Mouse (Mus musculus): Measurements from ENCODE around the gene Hpca. TPM values are rescaled to one million over a fixed set of nuclear protein-coding genes. Genes with fewer than 3 reads are reported as not detected.

Hpca gene
- polyA plus RNA-seq, 1 experiment: 1.5 TPM

GRCm38 (mm10) chr4:129143509-129143908 lies 21.7 kb upstream of the Hpca start:
- H3K36me3 ChIP-seq (ENCODE audit: control insufficient read depth, insufficient read depth, low read length, poor library complexity, severe bottlenecking): no peaks in the 10 kb centered on the region

DNA sequence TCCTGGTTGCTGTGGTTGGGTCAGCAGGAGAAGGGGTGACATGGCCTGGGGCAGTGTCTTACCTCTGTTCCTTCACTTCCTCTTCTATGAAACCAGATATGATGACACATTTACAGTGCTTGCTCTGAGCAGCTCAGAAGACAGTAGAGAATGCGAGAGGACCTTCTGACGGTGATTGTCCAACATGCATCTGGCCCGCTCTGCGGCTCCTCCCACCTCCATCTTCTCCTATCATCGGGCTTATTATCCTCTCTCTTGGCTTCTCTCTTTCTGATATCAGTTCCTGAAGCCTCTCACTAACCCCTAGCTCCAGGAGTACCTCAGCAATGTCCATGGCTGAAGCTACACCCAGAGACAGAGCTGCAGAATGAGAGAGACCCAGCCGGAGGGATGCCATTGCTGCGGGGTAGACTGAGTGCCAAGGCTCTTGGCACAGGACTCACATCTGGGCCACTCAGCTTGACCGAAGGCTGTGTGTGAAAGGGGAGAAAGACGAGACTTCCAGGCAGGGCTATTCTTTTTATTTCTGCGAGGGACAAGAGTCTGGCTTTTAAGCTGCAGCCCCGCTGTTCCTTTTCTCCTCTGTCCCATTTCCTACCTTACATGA lies 20.7 kb upstream of the Hpca start:
- H3K4me1 ChIP-seq (ENCODE audit: control insufficient read depth, insufficient read depth, low read length): no peaks in the 10 kb centered on the region
- no peaks in the 10 kb centered on the region for H3K9me3 ChIP-seq (replicated peaks; ENCODE audit: control insufficient read depth, insufficient read depth, low read length, poor library complexity, severe bottlenecking)
- H3K36me3 ChIP-seq (ENCODE audit: control insufficient read depth, insufficient read depth, low read length, poor library complexity, severe bottlenecking): no peaks in the 10 kb centered on the region
- peaks cover 3% of the 10 kb centered on the region; the same call in 1 of the 2 replicates for H3K27me3 ChIP-seq (ENCODE audit: control insufficient read depth, insufficient read depth, low read length, poor library complexity, severe bottlenecking)
- TF ChIP-seq CTCF (IDR thresholded peaks at IDR 0.05; ENCODE audit: low read depth, low read length) (no peak), EP300 (IDR thresholded peaks at IDR 0.05; ENCODE audit: insufficient read depth, low read depth, low read length) (no peak), POLR2A (IDR thresholded peaks at IDR 0.05; ENCODE audit: insufficient read depth, low read length) (no peak)
- no peak overlapping the region for H3K4me3 ChIP-seq (ENCODE audit: low read depth, low read length)
- no peak overlapping the region for H3K27ac ChIP-seq (ENCODE audit: insufficient read depth, low read length)
- H3K9ac ChIP-seq (ENCODE audit: low read depth, poor library complexity, severe bottlenecking): no peak overlapping the region

More at GRCm38 (mm10) chr4:129143509-129143908, 21.7 kb upstream of the Hpca start:
- no peak overlapping the region for H3K9ac ChIP-seq (ENCODE audit: low read depth, poor library complexity, severe bottlenecking)
- no peaks in the 10 kb centered on the region for H3K27me3 ChIP-seq (ENCODE audit: control insufficient read depth, insufficient read depth, low read length, poor library complexity, severe bottlenecking)
- H3K27ac ChIP-seq (ENCODE audit: insufficient read depth, low read length): no peak overlapping the region
- TF ChIP-seq POLR2A (IDR thresholded peaks at IDR 0.05; ENCODE audit: insufficient read depth, low read length) (no peak), EP300 (IDR thresholded peaks at IDR 0.05; ENCODE audit: insufficient read depth, low read depth, low read length) (no peak), CTCF (IDR thresholded peaks at IDR 0.05; ENCODE audit: low read depth, low read length) (no peak)
- no peaks in the 10 kb centered on the region for H3K4me1 ChIP-seq (ENCODE audit: control insufficient read depth, insufficient read depth, low read length)
- H3K9me3 ChIP-seq (replicated peaks; ENCODE audit: control insufficient read depth, insufficient read depth, low read length, poor library complexity, severe bottlenecking): no peaks in the 10 kb centered on the region
- H3K4me3 ChIP-seq (ENCODE audit: low read depth, low read length): no peak overlapping the region

DNA sequence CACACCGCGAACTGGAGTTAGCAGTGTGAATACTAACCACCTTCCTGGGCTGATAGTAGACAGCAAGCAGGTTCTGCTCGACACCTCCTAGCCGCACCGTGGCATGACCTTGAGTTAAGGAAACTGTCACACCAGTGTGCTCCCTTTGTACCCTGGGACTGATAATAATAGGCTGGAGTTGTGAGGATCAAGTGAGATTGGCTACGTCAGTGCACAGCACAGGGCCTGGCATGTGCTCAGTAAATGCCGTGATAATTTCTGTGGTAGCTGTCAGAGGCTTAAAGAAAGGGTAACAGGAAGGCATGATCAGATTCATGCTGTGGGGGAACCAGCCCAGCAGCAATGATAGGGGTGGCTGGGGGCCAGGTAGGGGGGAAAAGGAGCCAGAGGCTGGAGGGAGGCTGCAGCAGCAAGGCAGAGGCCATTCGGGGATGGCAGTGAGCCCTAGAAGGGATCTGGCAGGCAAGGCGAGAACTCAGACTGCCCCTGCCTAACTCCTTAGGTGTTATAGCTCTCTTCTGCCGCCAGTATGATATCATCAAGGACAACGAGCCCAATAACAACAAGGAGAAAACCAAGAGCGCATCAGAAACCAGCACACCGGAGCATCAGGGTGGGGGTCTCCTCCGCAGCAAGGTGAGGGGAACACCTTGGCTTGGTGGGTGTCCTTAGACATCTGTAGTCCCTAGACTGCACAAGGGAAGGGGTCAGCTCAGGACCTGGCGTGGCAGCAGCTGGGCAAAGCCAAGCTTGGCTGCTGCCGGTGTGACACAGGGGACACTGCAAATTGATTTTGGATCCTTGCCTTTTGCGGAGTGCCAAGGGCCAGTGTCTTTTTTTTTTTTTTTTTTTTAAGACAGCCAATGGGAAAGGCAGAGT lies 20.0 kb upstream of the Hpca start:
- Histone ChIP-seq H3K27ac (ENCODE audit: insufficient read depth, low read length) (no peak overlapping the region), H3K4me1 (ENCODE audit: control insufficient read depth, insufficient read depth, low read length) (no peaks in the 10 kb centered on the region), H3K27me3 (ENCODE audit: control insufficient read depth, insufficient read depth, low read length, poor library complexity, severe bottlenecking) (peaks cover 3% of the 10 kb centered on the region; the same call in 1 of the 2 replicates), H3K4me3 (ENCODE audit: low read depth, low read length) (no peak overlapping the region), H3K36me3 (ENCODE audit: control insufficient read depth, insufficient read depth, low read length, poor library complexity, severe bottlenecking) (no peaks in the 10 kb centered on the region), H3K9ac (ENCODE audit: low read depth, poor library complexity, severe bottlenecking) (no peak overlapping the region), H3K9me3 (replicated peaks; ENCODE audit: control insufficient read depth, insufficient read depth, low read length, poor library complexity, severe bottlenecking) (no peaks in the 10 kb centered on the region)
- TF ChIP-seq CTCF (IDR thresholded peaks at IDR 0.05; ENCODE audit: low read depth, low read length) (no peak), EP300 (IDR thresholded peaks at IDR 0.05; ENCODE audit: insufficient read depth, low read depth, low read length) (no peak), POLR2A (IDR thresholded peaks at IDR 0.05; ENCODE audit: insufficient read depth, low read length) (no peak)

DNA sequence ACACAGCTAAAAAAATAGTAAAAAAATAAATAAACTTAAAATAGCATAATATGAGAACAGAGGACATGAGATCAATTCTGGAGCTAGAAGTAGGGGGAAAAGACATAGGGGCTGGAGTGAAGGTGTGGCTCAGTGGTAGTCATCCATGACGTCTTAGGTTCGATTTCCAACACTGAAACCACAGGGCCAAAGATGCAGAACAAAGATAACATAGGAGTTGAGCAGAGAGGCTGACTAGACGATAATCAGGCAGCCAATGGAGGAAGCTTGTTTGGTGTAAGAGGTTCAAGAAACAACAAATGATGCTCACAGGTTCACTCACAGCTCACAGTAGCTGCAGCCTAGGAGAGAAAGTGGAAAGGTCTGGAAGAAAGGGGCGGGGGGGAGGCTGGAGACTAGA lies 19.0 kb upstream of the Hpca start:
- H3K4me1 ChIP-seq (ENCODE audit: control insufficient read depth, insufficient read depth, low read length): no peaks in the 10 kb centered on the region
- no peak overlapping the region for H3K27ac ChIP-seq (ENCODE audit: insufficient read depth, low read length)
- TF ChIP-seq CTCF (IDR thresholded peaks at IDR 0.05; ENCODE audit: low read depth, low read length) (no peak), EP300 (IDR thresholded peaks at IDR 0.05; ENCODE audit: insufficient read depth, low read depth, low read length) (no peak)
- peaks cover 3% of the 10 kb centered on the region; the same call in 1 of the 2 replicates for H3K27me3 ChIP-seq (ENCODE audit: control insufficient read depth, insufficient read depth, low read length, poor library complexity, severe bottlenecking)
- no peaks in the 10 kb centered on the region for H3K9me3 ChIP-seq (replicated peaks; ENCODE audit: control insufficient read depth, insufficient read depth, low read length, poor library complexity, severe bottlenecking)
- no peaks in the 10 kb centered on the region for H3K36me3 ChIP-seq (ENCODE audit: control insufficient read depth, insufficient read depth, low read length, poor library complexity, severe bottlenecking)
- H3K4me3 ChIP-seq (ENCODE audit: low read depth, low read length): no peak overlapping the region
- no peak overlapping the region for H3K9ac ChIP-seq (ENCODE audit: low read depth, poor library complexity, severe bottlenecking)

DNA sequence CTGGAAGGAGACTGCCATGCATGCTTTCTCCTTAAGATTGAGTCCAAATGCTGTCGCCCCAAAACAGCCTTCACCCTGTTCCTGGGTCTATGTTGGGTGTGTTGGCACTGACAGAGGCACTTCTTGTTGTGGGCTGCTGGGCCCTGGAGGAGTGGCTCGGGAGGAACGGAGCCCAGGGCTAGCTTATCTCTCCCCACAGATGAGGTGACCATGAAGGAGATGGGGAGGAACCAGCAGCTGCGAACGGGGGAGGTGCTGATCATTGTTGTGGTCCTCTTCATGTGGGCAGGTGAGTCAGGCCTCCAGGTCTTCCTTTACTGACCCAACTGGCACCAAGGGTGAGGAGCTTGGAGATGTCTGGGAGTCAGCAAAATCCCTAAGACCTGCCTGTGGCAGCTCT lies 17.8 kb upstream of the Hpca start:
- peaks cover 3% of the 10 kb centered on the region; the same call in 1 of the 2 replicates for H3K27me3 ChIP-seq (ENCODE audit: control insufficient read depth, insufficient read depth, low read length, poor library complexity, severe bottlenecking)
- TF ChIP-seq CTCF (IDR thresholded peaks at IDR 0.05; ENCODE audit: low read depth, low read length) (no peak), POLR2A (IDR thresholded peaks at IDR 0.05; ENCODE audit: insufficient read depth, low read length) (no peak), EP300 (IDR thresholded peaks at IDR 0.05; ENCODE audit: insufficient read depth, low read depth, low read length) (no peak)
- H3K9ac ChIP-seq (ENCODE audit: low read depth, poor library complexity, severe bottlenecking): no peak overlapping the region
- no peaks in the 10 kb centered on the region for H3K4me1 ChIP-seq (ENCODE audit: control insufficient read depth, insufficient read depth, low read length)
- no peak overlapping the region for H3K4me3 ChIP-seq (ENCODE audit: low read depth, low read length)
- no peak overlapping the region for H3K27ac ChIP-seq (ENCODE audit: insufficient read depth, low read length)
- no peaks in the 10 kb centered on the region for H3K36me3 ChIP-seq (ENCODE audit: control insufficient read depth, insufficient read depth, low read length, poor library complexity, severe bottlenecking)
- H3K9me3 ChIP-seq (replicated peaks; ENCODE audit: control insufficient read depth, insufficient read depth, low read length, poor library complexity, severe bottlenecking): no peaks in the 10 kb centered on the region
